Mouse (Mus musculus): ENCODE measurements at regions not wholly inside any gene's neighbourhood (a gene's known extent, or its start where the extent isn't known, plus 50 kb on each side); places are given as distances from the start of the nearest gene placed in this dataset.

DNA sequence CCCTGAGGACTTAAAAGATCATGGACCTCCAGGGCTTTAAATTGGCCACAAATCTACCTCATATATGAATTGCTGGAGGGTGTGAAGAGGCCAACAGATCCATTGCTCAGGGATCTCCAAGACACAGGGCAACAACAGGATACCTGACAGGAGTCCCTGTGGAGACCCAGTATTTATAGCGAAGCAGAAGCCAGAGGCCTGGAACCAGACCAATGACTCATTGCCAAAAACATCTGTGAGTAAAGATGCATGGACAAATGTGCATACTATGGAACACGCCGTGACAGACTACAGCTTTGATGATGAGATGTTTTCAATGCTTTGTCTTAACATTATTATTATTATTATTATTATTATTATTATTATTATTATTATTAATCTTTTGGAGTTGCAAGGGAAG lies 239.0 kb upstream of the Syt1 start:
- no peak for TF ChIP-seq ZKSCAN1 (IDR thresholded peaks at IDR 0.05; ENCODE audit: low read depth, low read length)
- no peak for TF ChIP-seq HCFC1 (IDR thresholded peaks at IDR 0.05; ENCODE audit: low read depth, low read length)
- TF ChIP-seq MYC (IDR thresholded peaks at IDR 0.05; ENCODE audit: low read depth, low read length), result no peak

Data from MEL (cell line).